Mouse (Mus musculus) spleen, postnatal 14 days (tissue): ENCODE measurements around the gene Glud1.

Experiments used
- DNase-seq, 2 experiments: peaks; one replicate each; pipeline ENCODE4 v3.0.0; 2021 to 2022; ENCODE audit warnings: low spot score in 2 of 2

The Glud1 gene

DNA sequence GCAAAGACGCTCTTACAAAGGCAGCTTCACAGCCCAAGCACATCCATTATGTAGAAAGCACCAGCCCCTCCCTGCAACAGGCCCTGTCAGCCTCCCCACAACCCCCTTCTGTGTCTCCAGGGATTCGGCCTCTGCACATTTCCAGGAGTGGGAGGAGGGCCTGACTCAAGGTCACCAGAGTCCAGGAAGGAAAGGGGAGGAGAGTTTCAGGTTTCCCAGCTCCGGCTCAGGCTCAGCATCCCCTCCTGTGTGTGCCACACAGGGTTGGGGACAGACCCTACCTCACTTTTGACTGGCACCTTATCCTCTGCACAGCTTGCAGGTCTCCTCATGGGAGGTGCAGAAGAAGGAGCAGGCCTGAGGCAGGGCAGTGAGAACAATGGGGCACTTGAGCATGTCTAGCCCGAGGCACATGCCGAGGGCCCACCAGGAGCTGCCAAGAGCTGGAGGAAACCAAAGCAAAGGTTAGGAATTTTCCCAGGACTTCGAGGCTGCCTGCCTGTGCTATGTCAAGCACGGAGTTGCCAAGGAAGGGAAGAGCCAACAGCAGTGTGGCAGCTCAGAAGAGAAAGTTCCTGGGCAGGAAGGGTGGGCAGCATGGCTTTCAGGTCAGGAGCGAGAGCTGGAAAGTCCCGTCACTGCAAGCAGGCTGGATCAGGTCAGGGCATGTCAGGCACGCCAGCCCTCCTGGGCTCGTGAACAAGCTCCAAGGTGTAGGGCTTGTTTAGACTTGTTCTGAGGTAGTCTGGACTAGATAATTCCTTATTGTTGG lies 68.2 kb downstream of the Glud1 start:
- DNase-seq: no peak

DNA sequence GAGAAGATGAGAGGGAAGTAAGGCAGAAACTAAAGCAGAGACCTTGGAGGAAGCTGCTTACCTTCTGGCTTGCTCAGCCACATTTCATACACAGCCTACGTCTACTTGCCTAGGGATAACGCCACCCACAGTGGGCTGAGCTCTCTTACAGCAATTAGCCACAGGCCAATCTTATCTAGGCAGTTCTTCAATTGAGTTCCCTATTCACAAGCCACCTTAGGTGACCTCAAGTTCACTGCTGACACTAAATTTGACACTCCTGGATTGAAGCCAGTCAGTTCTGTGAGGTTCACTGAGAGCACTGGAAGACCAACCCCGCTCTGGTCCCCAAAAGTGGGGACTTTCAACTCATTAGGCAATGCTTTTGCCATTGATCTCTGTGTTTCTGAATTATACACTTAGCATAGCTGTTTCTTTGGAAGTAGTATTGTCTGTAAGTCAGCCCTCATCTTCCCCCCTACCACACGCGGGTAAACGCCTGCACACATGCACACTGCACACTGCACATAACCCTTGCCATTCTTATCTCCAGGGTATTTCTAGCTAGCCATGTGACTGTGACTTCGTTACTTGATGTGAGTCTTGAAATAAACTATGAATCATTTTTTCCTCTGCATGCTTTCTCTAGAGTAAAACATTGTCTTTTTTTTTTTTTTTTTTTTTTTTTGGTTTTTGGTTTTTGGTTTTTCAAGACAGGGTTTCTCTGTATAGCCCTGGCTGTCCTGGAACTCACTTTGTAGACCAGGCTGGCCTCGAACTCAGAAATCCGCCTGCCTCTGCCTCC lies 72.6 kb downstream of the Glud1 start:
- no peak for DNase-seq

- DNase-seq: no peak
Observed at GRCm38 (mm10) chr14:34393295-34393694, 82.8 kb downstream of the Glud1 start.
